Mouse (Mus musculus) adrenal gland, postnatal 0 days (tissue): ENCODE measurements around the gene Gm8909. TPM values are rescaled to one million over a fixed set of nuclear protein-coding genes. Genes with fewer than 3 reads are reported as not detected.

Experiments used
- polyA plus RNA-seq: library from polyadenylated mRNA; unstranded; fragments of >200 nt; fragmentation: Nextera tagmentation; extraction: Ambion mirVana; gene quantifications from 2 replicates; pipeline ENCODE4 v1.2.1, GENCODE M21; 2015

The Gm8909 gene
- 0.16 TPM in 1 of 2 replicates, not detected in the other for polyA plus RNA-seq

DNA sequence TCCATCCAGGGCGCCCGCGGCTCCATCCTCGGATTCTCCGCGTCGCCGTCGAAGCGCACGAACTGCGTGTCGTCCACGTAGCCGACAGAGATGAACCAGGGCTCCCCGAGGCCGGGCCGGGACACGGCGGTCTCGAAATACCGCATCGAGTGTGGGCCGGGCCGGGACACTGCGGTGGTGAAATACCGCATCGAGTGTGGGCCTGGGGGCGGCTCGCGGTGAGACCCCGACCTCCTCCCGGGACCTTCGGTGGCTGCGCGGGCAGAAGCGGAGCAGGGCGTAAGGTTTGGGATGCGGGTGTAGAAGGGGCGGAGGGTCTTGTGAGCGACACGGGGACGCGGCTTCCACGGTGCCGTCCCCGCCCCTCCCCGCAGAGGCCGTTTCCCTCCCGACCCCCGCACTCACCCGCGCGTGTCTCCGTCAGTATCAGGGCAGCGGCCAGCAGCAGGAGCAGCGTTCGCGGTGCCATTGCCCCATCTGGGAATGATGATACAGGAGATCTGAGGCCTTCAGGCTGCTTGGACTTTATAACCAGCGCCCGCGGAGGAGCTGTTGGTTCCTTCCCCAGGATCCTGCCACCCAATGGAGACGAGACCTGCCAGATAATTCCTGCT, at the start of gene Gm8909:
Gene Gm8909, minus strand, starts transcription at position 499 of the 614 bp plus-strand sequence.

DNA sequence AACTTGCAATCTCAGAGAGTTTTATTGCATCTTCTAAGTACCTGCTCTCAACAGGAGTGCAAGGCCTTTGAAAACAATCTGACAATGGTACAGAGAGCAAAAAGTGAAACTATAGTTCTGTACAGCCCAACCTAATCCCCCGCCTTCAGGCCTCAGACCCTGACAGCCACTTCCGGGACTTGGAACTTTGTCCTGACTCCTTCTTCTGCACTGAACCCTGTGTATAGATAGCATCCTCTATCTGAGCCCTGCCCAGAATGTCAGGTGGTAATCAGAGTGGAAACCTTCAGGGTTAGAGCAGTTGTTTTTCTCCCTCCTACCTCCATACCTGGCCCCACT, 21.8 kb upstream of the Gm8909 start, which contains the start of gene H2-T3:
Gene H2-T3, minus strand, starts transcription at position 119 of the 339 bp plus-strand sequence.

DNA sequence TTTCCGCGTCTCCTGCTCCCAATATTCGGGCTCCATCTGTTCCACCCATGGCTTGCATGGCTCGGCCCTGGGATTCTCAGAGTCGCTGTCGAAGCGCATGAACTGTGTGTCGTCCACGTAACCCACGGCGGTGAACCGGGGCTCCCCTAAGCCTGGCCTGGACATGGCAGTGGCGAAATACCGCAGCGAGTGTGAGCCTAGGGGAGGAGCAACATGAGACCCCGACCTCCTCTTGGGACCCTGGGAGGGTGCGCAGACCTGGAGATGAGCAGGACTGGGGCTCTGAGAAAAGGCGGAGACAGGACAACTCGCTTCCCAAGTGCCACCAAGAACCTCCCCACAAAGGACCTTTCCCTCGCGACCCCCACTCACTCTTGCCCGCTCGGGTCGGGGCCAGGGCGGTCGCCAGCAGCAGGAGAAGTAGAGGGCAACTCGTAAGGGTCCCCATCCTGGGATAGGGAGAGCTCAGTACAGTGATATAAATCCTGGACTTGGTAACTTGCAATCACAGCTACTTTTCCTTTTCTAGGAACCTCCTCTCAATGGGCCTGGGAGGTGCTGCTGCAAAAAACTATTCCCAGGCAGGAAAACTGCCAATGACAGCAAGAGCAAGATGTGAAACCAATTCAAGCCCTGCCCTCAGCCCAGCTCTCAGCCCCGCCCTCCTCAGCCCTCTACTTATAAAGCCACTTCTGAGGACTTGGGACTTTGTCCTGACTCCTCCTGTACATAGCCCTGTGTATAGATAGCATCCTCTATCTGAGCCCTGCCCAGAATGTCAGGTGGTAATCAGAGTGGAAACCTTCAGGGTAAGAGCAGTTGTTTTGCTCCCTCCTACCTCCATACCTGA, 39.1 kb downstream of the Gm8909 start, which contains the start of gene Gm7030:
Gene Gm7030, minus strand, starts transcription at position 458 of the 850 bp plus-strand sequence.

DNA sequence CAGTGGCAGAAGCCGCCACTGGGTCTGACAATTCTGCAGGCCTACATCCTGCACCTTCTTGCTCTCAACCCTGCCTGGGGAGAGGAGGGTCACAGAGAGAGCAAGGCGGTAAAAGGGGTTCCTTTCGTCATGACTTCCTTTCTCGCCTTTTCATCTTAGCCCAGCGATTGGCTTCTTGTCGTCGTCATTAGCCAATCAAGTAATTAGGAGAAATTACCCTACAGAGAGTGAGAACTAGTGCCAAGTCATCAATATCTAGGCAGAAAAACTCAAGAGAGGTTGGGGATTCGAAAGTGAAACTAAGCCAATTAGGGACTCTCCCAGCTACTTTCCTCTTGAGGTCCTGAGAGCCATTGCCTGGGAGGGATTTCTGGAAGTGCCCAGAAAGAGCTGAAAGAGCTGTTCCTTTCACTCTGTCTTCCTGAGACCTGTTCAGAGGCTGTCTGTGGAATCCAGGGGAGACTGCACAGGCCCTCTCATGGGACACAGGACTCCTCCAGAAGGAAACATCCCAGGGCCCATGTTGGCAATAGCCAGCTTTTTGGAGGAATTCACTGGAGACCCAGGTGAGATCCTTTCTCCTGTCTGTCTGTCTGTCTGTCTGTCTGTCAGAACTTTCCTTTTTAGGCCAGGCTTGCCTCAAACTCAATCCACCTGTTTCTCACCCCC, 46.9 kb downstream of the Gm8909 start, which contains the start of gene Gm19684:
Gene Gm19684, plus strand, starts transcription at position 327 of the 669 bp plus-strand sequence.

Other genes starting within 250 kb of the Gm8909 start
- 50.8 and 70.0 TPM in 2 replicates for gene Abcf1, start 198.8 kb downstream of the Gm8909 start, polyA plus RNA-seq
- 32.3 and 38.9 TPM in 2 replicates for gene Gnl1, start 188.7 kb downstream of the Gm8909 start, polyA plus RNA-seq
- 19.0 and 23.8 TPM in 2 replicates for gene Prr3, start 188.3 kb downstream of the Gm8909 start, polyA plus RNA-seq
- gene H2-T24, start 148.0 kb downstream of the Gm8909 start, polyA plus RNA-seq: 2.0 and 2.2 TPM in 2 replicates
- 47.7 and 51.8 TPM in 2 replicates for gene H2-T23, start 135.7 kb downstream of the Gm8909 start, polyA plus RNA-seq
- 27.9 and 31.3 TPM in 2 replicates for gene H2-T22, start 125.8 kb downstream of the Gm8909 start, polyA plus RNA-seq
- not detected in 2 replicates for gene Gm6034, start 125.6 kb downstream of the Gm8909 start, polyA plus RNA-seq
- gene Gm11127, start 110.2 kb downstream of the Gm8909 start, polyA plus RNA-seq: 0.47 TPM in 1 of 2 replicates, not detected in the other
- not detected in 2 replicates for gene Gm19684, start 46.9 kb downstream of the Gm8909 start, polyA plus RNA-seq
- gene Gm7030, start 39.1 kb downstream of the Gm8909 start, polyA plus RNA-seq: not detected in 2 replicates
- 0.08 TPM in 1 of 2 replicates, not detected in the other for gene H2-T3, start 21.8 kb upstream of the Gm8909 start, polyA plus RNA-seq
- 117 and 125 TPM in 2 replicates for gene Rpp21, start 89.5 kb upstream of the Gm8909 start, polyA plus RNA-seq
- gene Trim39, start 103.7 kb upstream of the Gm8909 start, polyA plus RNA-seq: 9.3 and 9.9 TPM in 2 replicates
- not detected in 2 replicates for gene H2-M10.2, start 118.0 kb upstream of the Gm8909 start, polyA plus RNA-seq
- not detected in 2 replicates for gene H2-M10.1, start 157.6 kb upstream of the Gm8909 start, polyA plus RNA-seq
- not detected in 2 replicates for gene H2-M10.3, start 199.9 kb upstream of the Gm8909 start, polyA plus RNA-seq